Mouse (Mus musculus): Measurements from ENCODE around the gene Gm49776.

DNA sequence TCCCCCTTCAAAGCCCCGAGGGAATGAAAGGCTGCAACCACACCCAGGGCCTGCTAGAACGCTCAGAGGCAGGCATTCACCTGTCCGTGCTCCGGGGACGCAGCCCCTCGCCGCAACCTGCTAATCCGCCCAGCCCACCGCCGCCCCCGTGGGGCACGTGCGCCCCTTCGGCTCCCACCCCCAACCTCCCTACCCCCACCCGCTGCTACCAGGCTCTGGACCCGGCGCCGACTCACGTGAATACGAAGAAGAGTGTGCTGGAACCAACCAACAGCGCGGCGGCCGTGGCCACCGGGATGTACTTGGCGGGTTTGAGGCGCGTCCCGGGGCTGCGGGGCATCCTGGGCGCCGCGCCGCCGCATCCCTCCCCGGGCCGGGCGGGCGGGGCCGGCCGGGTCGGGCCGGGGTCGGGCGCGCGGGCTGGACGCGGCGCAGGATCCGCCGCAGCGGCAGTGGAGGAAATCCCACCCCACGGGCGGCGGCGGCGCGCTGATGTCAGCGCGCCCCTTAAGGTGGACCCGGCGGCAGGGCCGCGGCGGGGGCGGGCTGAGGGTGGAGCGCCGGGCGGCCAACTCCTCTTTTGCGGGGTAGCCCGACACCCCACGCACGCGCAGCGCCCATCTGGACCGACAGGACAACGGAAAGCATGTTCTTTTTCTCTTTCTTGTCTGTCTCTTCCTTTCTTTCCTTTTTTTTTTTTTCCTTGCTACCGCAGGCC lies 23.3 kb downstream of the Gm49776 start, which contains the start of gene Zdhhc8:
- no peak for TF ChIP-seq CTCF (IDR thresholded peaks at IDR 0.05; ENCODE audit: extremely low read depth, insufficient read depth, low read length)
- peak; percentile 79 for TF ChIP-seq POLR2A (IDR thresholded peaks at IDR 0.05; ENCODE audit: extremely low read depth, insufficient read depth, low read length)
